Mouse (Mus musculus): Measurements from ENCODE around the gene Rpl15.
"Not testable (repeated sequence)": the region's sequence is repeated elsewhere in the genome, so short reads cannot be mapped to it uniquely, and the experiment has no call there.

DNA sequence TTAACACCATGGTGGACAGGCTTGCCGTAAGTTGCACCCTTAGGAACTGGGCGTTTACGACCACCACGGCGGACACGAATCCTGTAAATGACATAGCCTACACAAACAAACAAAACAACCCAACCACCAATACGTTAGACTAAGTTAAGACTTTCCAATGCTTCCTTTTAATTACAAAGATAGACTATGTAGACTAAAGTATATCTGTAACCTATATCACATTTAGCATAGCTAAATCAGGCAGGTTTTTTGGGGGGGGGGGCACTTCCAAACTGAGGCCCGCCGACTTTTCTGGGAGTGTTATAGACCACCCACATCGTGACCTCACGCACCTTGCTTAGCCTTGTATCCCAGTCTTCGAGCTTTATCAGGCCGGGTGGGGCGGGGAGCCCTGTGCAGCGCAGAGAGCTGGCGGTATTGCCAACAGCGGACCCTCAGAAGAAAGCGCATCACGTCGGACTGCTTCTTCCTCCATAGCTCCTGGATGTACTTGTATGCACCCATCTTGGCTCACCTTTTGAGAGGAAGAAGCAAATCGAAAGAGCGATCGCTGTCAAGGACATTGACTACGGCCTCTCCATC lies 1.2 kb downstream of the Rpl15 start:
- TF ChIP-seq POLR2A (IDR thresholded peaks at IDR 0.05; ENCODE audit: low read depth, low read length); CTCF (IDR thresholded peaks at IDR 0.05; ENCODE audit: extremely low read depth, insufficient read depth, insufficient read length, insufficient replicate concordance): not testable (repeated sequence)

All from spleen, adult 2 months (tissue).